Mouse (Mus musculus) midbrain, embryonic 10.5 days (tissue): ENCODE measurements at regions not wholly inside any gene's neighbourhood (a gene's known extent, or its start where the extent isn't known, plus 50 kb on each side); places are given as distances from the start of the nearest gene placed in this dataset.
"Not testable (repeated sequence)": the region's sequence is repeated elsewhere in the genome, so short reads cannot be mapped to it uniquely, and the experiment has no call there.

Source experiments
- DNase-seq: peaks from one replicate; pipeline ENCODE4 v3.0.0-alpha.2; 2017; ENCODE audit warnings: low spot score
- H3K27ac ChIP-seq: fragments of 300-500 bp; sonication (generic); replicated peaks from 2 replicates; pipeline ENCODE4 v1.5.1; 2016; ENCODE audit warnings: mild to moderate bottlenecking
- H3K27me3 ChIP-seq: fragments of 300-500 bp; sonication (generic); 2 replicates; pipeline ENCODE4 v1.6.1; 2016; ENCODE audit warnings: low read depth, mild to moderate bottlenecking; ENCODE audit not compliant: poor library complexity, severe bottlenecking
- H3K36me3 ChIP-seq: fragments of 300-500 bp; sonication (generic); 2 replicates; pipeline ENCODE4 v1.6.1; 2016; ENCODE audit warnings: mild to moderate bottlenecking, moderate library complexity
- H3K4me1 ChIP-seq: fragments of 300-500 bp; sonication (generic); 2 replicates; pipeline ENCODE4 v1.6.1; 2016
- H3K4me3 ChIP-seq: fragments of 300-500 bp; sonication (generic); 2 replicates; pipeline ENCODE4 v1.5.1; 2016; ENCODE audit warnings: mild to moderate bottlenecking, moderate library complexity
- H3K9me3 ChIP-seq: fragments of 300-500 bp; sonication (generic); replicated peaks from 2 replicates; pipeline ENCODE4 v1.6.1; 2016; ENCODE audit warnings: mild to moderate bottlenecking
- WGBS: fragments of 180-500 bp; shearing (Covaris S2); methylation state at CpG from one replicate; pipeline ENCODE4 v1.1.7; 2016; 5-methylcytosine and 5-hydroxymethylcytosine counted together

DNA sequence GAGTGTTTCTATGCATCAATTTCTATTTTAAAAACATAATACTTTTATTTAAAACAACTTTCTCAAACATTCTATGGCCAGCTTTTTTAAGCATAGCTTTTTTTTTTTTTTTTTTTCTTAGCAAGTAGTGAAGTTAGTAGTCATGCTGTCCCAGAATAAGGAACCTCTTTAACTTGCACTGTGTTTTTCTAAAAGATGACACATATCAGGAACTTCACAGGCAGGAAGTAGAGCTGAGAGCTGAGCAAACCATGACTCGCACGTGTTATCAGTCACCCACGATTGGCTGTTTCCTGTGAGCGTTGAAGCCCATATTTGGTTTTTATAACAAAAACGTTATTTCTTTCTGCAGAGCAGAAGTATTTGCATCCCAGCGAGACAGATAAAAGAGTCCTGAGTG, 287.9 kb upstream of the Ube2e3 start:
- Histone ChIP-seq H3K36me3 (no peaks in the 10 kb centered on the region), H3K4me3 (no peak overlapping the region), H3K27me3 (no peaks in the 10 kb centered on the region), H3K9me3 (no peaks in the 10 kb centered on the region), H3K4me1 (peaks cover 3% of the 10 kb centered on the region; the same call in 1 of the 2 replicates), H3K27ac (no peak overlapping the region)
- WGBS = 87% methylated on average over 6 of the region's 6 CpGs
- no peak for DNase-seq

DNA sequence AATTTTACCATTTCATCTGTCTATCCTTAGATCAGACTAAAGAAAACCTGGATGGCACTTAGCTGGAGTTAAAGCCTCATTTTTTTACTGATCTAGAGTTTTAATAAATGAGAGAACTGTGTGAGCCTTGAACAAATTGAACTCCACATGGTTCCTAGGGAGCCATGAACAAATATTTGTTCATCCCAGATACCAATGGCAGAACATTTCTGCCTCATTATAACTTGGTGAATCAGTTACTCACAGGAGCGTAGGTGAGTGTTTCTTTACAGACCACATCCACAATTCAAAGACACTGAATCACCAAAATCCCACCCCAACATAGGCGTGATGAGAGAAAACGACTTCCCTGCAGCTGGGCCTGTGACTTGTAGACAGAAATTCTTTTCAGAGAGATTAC, 295.4 kb upstream of the Ube2e3 start:
- WGBS = 73% methylated on average over 3 of the region's 3 CpGs

DNA sequence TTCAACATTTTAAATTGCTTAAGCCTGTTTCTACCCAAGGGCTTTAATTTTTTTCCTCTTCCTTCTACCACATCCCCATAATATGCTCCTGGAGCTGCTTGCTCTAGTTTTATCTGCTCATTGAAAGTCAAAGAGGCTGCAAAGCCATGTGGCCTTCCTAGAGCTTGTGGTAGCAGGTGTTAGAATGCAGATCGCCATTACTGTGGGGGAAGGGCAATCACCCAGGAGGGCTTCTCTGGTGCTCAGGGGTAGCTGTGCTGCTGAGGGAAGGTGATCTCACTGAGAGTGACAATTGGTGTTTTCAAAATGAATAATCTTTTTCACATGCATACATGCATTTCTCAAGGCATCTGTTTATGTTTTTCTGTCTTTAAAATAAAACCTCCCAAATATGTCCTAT, 309.8 kb upstream of the Ube2e3 start:
- Histone ChIP-seq H3K4me1 (no peaks in the 10 kb centered on the region), H3K4me3 (no peak overlapping the region), H3K36me3 (no peaks in the 10 kb centered on the region), H3K27ac (no peak overlapping the region), H3K9me3 (no peaks in the 10 kb centered on the region), H3K27me3 (no peaks in the 10 kb centered on the region)
- DNase-seq = no peak
- 36% methylated on average over 1 of the region's 1 CpGs for WGBS

More for the DNA sequence above, 295.4 kb upstream of the Ube2e3 start:
- Histone ChIP-seq H3K27ac (no peak overlapping the region), H3K4me1 (peaks cover 3% of the 10 kb centered on the region; the same call in 1 of the 2 replicates), H3K27me3 (no peaks in the 10 kb centered on the region), H3K4me3 (no peak overlapping the region), H3K9me3 (no peaks in the 10 kb centered on the region), H3K36me3 (no peaks in the 10 kb centered on the region)
- DNase-seq = no peak

DNA sequence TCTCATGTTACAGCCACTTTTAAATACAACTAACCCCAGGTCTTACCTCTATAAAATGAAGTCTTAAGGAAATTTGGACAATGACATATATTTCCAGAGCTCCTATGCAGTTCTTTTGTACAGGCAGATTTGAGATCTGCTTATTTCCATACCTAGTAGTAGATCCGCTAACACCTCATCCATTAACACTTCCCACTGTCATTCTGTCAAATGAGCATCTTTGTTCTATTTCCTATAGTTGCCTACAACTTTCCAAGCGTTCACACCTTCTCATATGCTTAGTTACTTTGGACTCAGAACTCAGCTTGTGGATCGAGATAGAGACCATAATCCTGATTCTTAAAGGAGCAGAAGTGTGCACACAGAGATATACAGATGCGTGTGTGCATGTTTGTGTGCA, 316.8 kb upstream of the Ube2e3 start:
- Histone ChIP-seq H3K9me3 (no peaks in the 10 kb centered on the region), H3K4me1 (no peaks in the 10 kb centered on the region), H3K4me3 (no peak overlapping the region), H3K27me3 (no peaks in the 10 kb centered on the region), H3K36me3 (no peaks in the 10 kb centered on the region), H3K27ac (no peak overlapping the region)
- DNase-seq = no peak
- 94% methylated on average over 4 of the region's 4 CpGs for WGBS

DNA sequence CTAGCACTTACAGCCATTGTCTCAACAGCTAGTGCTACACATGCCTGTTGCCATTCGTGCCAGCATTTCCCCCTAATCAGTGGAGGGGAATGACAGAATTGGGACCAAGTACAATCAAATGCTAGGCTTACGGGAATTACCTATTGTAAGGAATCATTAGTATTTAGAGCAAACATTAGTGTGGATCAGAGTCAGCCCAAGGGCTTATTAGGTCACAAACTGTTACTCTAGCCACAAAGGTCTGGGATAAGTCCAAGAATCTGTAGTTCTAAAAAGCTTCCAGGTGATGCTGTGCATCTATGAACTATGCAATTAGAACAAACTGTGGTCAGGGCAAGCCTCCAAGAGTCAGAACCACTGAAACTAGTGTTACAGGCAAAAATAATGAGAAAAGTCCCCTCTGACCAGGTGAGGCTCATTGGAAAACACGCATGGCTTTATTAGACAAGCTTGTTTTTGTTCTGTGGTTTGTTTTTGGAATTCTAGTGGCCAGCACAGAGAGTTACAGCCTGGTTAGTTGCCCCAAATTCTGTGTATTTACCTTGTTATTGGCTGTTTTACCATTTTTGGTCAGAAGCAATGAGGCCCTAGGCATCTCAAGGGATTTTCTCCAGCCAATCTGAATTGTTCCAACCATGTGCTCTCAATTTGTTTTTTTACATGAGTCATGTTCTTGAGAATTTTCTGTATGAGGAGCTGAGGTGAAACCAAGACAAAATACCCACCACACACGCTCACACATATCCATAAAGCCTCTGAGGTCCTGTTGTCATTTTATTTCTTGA, 319.0 kb upstream of the Ube2e3 start:
- Histone ChIP-seq H3K27me3 (no peaks in the 10 kb centered on the region), H3K4me3 (no peak overlapping the region), H3K4me1 (no peaks in the 10 kb centered on the region), H3K9me3 (no peaks in the 10 kb centered on the region), H3K27ac (no peak overlapping the region), H3K36me3 (no peaks in the 10 kb centered on the region)
- WGBS = 83% methylated on average over 4 of the region's 4 CpGs
- no peak for DNase-seq

DNA sequence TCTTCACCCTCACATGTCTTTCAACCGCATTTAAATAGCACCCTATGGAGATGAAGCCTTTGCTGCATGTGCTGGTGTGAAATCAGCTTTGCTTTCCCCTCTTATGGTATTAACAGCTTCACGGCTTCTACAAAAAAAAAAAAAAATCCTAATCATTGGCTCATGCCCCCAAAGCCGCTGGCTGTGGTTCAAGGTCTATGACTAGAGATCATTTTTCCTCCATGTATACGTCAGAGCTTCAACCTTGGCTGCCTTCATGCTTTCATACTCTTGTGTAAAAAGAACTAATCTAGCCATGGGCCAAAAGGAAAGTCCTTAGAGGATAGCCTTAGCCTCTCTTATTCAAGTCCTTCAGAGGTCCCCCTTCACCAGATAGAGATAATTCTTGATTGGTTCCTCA, 320.6 kb upstream of the Ube2e3 start:
- 79% methylated on average over 4 of the region's 4 CpGs for WGBS
- no peak for DNase-seq
- H3K27ac ChIP-seq = no peak overlapping the region
- no peaks in the 10 kb centered on the region for H3K9me3 ChIP-seq
- H3K4me1 ChIP-seq = no peaks in the 10 kb centered on the region
- no peak overlapping the region for H3K4me3 ChIP-seq
- no peaks in the 10 kb centered on the region for H3K27me3 ChIP-seq
- H3K36me3 ChIP-seq = no peaks in the 10 kb centered on the region

DNA sequence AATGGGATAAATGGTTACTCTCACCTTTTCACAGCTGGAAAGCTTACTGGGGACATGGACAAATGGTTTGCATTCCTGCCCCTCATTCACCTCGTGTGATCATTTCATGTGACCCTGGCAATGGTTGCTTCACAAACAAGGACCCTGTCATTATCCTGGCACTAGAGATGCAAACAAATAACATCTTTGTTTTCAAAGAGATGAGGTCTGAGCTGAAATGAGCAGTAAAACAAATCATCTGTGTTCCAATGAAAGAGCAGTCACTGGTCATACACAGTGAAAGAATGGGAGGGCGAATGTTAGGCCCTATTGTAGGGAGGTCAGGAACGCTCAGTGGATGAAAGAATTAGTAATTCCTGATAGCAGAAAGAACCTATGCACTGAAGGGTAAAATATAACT, 327.5 kb upstream of the Ube2e3 start:
- no peak for DNase-seq
- Histone ChIP-seq H3K4me3 (no peak overlapping the region), H3K27me3 (no peaks in the 10 kb centered on the region), H3K36me3 (no peaks in the 10 kb centered on the region), H3K27ac (no peak overlapping the region), H3K9me3 (no peaks in the 10 kb centered on the region), H3K4me1 (no peaks in the 10 kb centered on the region)
- 76% methylated on average over 3 of the region's 3 CpGs for WGBS

DNA sequence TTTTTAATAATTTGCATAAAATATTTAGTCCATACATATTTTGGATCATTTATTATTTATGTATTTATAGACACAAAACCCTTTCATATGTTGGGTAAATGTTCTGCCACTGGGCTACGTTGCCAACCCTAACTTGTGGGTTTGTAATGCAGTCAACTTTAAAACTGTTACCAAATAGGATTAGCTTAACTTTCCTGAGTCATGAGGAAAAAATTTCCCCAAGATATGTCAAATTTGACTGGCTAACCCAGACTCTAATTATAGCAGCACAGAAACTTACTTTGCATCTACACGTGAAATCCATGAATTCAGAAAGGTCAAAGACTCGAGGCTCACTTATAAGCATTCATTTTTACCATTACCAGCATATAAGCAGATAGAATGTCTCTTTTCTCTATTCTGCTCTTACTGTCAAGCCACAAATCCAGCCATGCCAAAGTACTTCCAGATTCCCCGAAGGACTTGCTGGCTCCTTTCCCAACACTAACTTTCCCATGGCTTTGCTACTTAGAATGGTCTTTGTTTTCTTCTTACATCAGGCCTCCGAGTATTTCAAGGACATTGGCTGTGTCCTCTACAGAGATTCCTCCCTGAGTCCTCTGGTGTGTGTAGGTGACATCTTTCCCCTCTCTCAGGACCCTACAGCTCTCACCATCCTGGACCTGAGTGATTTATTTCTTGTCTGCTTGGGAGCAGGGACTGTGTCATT, 328.2 kb upstream of the Ube2e3 start:
- Histone ChIP-seq H3K27ac (no peak overlapping the region), H3K9me3 (no peaks in the 10 kb centered on the region), H3K36me3 (no peaks in the 10 kb centered on the region), H3K4me1 (no peaks in the 10 kb centered on the region), H3K27me3 (no peaks in the 10 kb centered on the region), H3K4me3 (no peak overlapping the region)
- no peak for DNase-seq
- WGBS = 86% methylated on average over 5 of the region's 5 CpGs

DNA sequence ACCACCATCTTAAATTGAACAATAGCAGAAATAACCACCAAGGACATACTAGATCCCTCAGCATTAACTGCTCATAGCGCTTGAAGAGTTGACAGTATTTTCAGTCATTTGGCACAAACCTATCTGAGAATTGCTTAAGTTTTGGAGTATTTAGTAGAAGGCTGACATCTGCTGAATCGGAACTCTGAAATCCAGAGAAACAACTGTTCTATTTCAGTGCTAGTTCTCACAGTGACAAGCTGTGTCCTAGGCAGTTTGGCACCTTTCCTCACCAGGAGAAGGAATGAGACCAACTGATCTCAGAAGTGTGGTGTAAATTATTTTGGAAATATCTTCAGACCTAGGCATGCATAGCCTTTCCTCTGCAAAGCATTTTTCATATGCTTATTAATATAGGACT, 330.4 kb upstream of the Ube2e3 start:
- 94% methylated on average over 2 of the region's 2 CpGs for WGBS
- Histone ChIP-seq H3K9me3 (no peaks in the 10 kb centered on the region), H3K36me3 (no peaks in the 10 kb centered on the region), H3K4me3 (no peak overlapping the region), H3K27me3 (no peaks in the 10 kb centered on the region), H3K4me1 (no peaks in the 10 kb centered on the region), H3K27ac (no peak overlapping the region)
- DNase-seq = no peak

DNA sequence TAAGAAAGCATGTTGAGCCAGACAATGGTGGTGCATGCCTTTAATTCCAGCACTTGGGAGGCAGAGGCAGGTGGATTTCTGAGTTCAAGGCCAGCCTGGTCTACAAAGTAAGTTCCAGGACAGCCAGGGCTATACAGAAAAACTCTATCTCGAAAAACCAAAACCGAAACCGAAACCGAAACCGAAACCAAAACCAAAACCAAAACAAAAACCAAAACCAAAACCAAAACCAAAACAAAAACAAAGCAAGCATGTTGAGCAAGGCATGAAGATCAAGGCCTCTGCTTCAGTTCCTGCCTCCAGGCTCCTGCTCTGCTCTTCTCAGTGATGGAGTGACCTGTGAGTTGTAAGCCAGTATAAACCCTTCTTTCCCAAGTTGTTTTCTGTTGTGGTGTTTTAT, 334.0 kb upstream of the Ube2e3 start:
- H3K4me1 ChIP-seq, DNase-seq, H3K27me3 ChIP-seq, H3K36me3 ChIP-seq, H3K27ac ChIP-seq, H3K9me3 ChIP-seq, H3K4me3 ChIP-seq: not testable (repeated sequence)
- WGBS = 93% methylated on average over 5 of the region's 5 CpGs

DNA sequence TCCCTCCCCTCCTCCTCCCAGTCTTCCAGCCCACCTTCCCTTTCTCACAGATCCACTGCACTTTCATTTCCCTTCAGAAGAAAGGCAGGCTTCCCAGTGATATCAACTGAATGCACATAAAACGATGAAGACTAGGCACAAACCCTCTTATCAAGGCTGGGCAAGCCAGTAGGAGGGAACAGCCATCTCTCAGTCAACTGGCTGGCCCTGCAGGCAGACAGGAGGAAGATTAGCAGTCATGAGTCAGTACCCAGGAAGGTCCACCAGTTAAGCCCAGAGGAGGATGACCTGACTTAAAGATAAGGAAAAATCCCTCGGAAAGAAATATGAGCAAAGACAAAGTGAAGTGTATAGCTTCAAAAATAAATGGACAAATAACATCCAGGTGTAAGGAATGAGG, 337.4 kb upstream of the Ube2e3 start:
- Histone ChIP-seq H3K36me3 (no peaks in the 10 kb centered on the region), H3K4me3 (no peak overlapping the region), H3K27ac (no peak overlapping the region), H3K27me3 (no peaks in the 10 kb centered on the region), H3K9me3 (no peaks in the 10 kb centered on the region), H3K4me1 (no peaks in the 10 kb centered on the region)
- 77% methylated on average over 2 of the region's 2 CpGs for WGBS
- no peak for DNase-seq

DNA sequence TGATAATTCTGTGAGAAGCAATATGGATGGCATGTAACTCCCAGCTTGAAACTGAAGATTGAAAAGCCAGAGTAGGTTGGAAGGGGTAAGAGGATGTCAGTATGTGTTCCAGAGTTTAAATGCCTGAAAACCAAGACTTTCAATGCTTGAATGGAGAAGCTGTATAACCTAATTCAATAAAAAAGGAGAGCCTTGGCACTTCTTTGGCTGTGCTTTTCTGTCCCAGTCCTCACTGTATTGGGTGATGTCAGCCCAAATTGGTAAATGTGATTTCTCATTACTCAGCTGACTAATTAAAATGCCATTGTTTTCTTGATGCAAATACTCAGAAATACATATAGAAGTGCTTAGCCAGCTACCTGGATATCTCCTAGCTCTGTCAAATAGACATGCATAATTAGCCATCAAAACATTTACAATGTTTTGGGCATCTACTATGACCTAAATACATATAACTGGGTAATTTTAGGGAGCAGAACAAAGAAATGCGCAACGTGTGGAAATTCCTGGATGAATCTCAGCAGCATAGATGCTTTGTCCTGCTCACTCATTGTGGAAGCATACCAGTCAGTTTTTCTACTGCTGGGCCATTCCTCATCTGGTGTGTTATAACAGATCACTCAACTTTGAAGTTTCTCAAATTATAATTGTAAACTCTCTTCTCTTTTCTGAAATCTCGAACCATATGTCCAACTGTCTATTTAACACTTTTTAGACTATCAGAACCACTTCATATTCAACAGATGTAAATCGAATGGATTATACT, 347.5 kb upstream of the Ube2e3 start:
- Histone ChIP-seq H3K27me3 (no peaks in the 10 kb centered on the region), H3K36me3 (no peaks in the 10 kb centered on the region), H3K9me3 (no peaks in the 10 kb centered on the region), H3K4me1 (no peaks in the 10 kb centered on the region), H3K4me3 (no peak overlapping the region), H3K27ac (no peak overlapping the region)
- no peak for DNase-seq
- WGBS = 90% methylated on average over 4 of the region's 4 CpGs

DNA sequence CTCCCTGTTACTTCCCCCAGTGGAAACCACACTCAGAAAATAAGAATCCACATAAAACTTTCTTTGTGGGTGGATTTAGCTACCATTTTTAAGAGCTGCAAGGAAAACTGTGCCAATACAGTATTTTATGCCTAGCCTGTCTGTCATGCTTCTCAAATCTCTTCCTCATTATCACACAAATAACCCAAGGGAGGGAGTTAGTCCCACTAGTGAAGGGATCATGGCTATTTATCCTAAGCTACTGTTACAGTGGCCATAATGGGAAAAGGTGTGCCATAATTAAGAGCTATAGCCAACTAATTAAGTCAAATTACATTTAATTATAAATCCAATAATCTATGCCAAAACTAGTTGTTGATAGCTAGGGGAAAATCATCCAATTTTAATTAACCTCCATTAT, 374.8 kb upstream of the Ube2e3 start:
- Histone ChIP-seq H3K27ac (no peak overlapping the region), H3K4me3 (no peak overlapping the region)

More for the DNA sequence above, 374.8 kb upstream of the Ube2e3 start:
- no peaks in the 10 kb centered on the region for H3K9me3 ChIP-seq
- no peak for DNase-seq
- H3K36me3 ChIP-seq = no peaks in the 10 kb centered on the region
- H3K4me1 ChIP-seq = no peaks in the 10 kb centered on the region
- no peaks in the 10 kb centered on the region for H3K27me3 ChIP-seq
